In genomic region chr2:49789504-49789903, GRCm38 (mm10) we compare ENCODE assay signal across 26 mouse cellular contexts. TPM values are rescaled to one million over a fixed set of nuclear protein-coding genes. Genes with fewer than 3 reads are reported as not detected.
A peak's percentile ranks its signal among the peaks of the same experiment; 100 is the strongest.
DNase-seq lines count a peak whose midpoint lies in the region; ATAC-seq and TF ChIP-seq lines count a peak whose summit lies in the region.
"Had no signal": no experiment of that assay in that cellular context is flagged by ENCODE, and none has a peak within 500 bp of the region (broad histone marks: within the 10 kb centered on the region; RNA-seq: fewer than 3 reads in every experiment).

No protein-coding gene starts in this region.

- no peaks in the 10 kb centered on the region for H3K36me3 ChIP-seq in heart, embryonic 16.5 days (ENCODE audit: control insufficient read depth, insufficient read depth)
- no peaks in the 10 kb centered on the region for H3K36me3 ChIP-seq in CH12.LX (replicated peaks in 1 of 2; ENCODE audit: control insufficient read depth in 1 of 2, insufficient read depth in 1 of 2, low read length in 1 of 2)
- no peaks in the 10 kb centered on the region for H3K36me3 ChIP-seq in stomach, postnatal 0 days (ENCODE audit: control insufficient read depth, insufficient read depth, low read length)
- no peaks in the 10 kb centered on the region for H3K36me3 ChIP-seq in midbrain, embryonic 14.5 days (ENCODE audit: control insufficient read depth, insufficient read depth, low read length)
- H3K36me3 ChIP-seq: hindbrain, embryonic 12.5 days; liver, embryonic 12.5 days; midbrain, embryonic 12.5 days; neural tube, embryonic 13.5 days had no signal

- no peaks in the 10 kb centered on the region for H3K79me2 ChIP-seq in CH12.LX (replicated peaks; ENCODE audit: control insufficient read depth, extremely low read depth, insufficient read depth, poor library complexity, severe bottlenecking)

- H3K4me1 ChIP-seq in heart, embryonic 16.5 days (ENCODE audit: control insufficient read depth, insufficient read depth, low read length), result peaks cover 23% of the 10 kb centered on the region
- H3K4me1 ChIP-seq in CH12.LX (ENCODE audit: control insufficient read depth in 1 of 2, insufficient read depth in 2 of 2), result peaks cover 4 to 15% of the 10 kb centered on the region in 2 experiments
- H3K4me1 ChIP-seq in stomach, postnatal 0 days (replicated peaks; ENCODE audit: control insufficient read depth, insufficient read depth), result no peaks in the 10 kb centered on the region
- H3K4me1 ChIP-seq in midbrain, embryonic 14.5 days (ENCODE audit: control insufficient read depth, insufficient read depth, low read length), result peaks cover 5% of the 10 kb centered on the region; the same call in 1 of the 2 replicates
- H3K4me1 ChIP-seq: liver, embryonic 12.5 days had no signal

- TF ChIP-seq POLR2A in CH12.LX (IDR thresholded peaks at IDR 0.05; ENCODE audit: low read depth, low read length), result no peak

- in situ Hi-C loops in CH12.LX (cut with MboI; ENCODE audit: low pct_ligation_motif_present, low pct_unique_long_range_greater_than_20kb, low sequenced_read_pairs), result no loop called here

- TF ChIP-seq EP300 in CH12.LX (IDR thresholded peaks at IDR 0.05; ENCODE audit: low read length), result no peak
- no peak for TF ChIP-seq EP300 in stomach, postnatal 0 days (optimal IDR thresholded peaks at IDR 0.05)

- H3K27ac ChIP-seq in heart, embryonic 16.5 days (ENCODE audit: low read length), result no peak overlapping the region
- H3K27ac ChIP-seq in CH12.LX (ENCODE audit: insufficient read depth, low read depth), result no peak overlapping the region
- H3K27ac ChIP-seq in stomach, postnatal 0 days (replicated peaks), result no peak overlapping the region
- no peak overlapping the region for H3K27ac ChIP-seq in midbrain, embryonic 14.5 days (replicated peaks; ENCODE audit: low read depth, low read length)
- H3K27ac ChIP-seq: hindbrain, embryonic 12.5 days; kidney, postnatal 0 days; liver, embryonic 12.5 days; midbrain, embryonic 12.5 days; neural tube, embryonic 13.5 days had no signal

- H3K27me3 ChIP-seq in heart, embryonic 16.5 days (ENCODE audit: control insufficient read depth, insufficient read depth, low read length), result peaks cover 34% of the 10 kb centered on the region
- H3K27me3 ChIP-seq in CH12.LX (replicated peaks), result no peaks in the 10 kb centered on the region
- H3K27me3 ChIP-seq in stomach, postnatal 0 days (ENCODE audit: control insufficient read depth, insufficient read depth, low read length), result no peaks in the 10 kb centered on the region
- H3K27me3 ChIP-seq in midbrain, embryonic 14.5 days (ENCODE audit: control insufficient read depth, insufficient read depth, low read length), result peaks cover 21% of the 10 kb centered on the region

- intact Hi-C loops in heart, postnatal 10 days (cut with DNase I), result no loop called here

- H3K4me3 ChIP-seq in heart, embryonic 16.5 days (ENCODE audit: low read length), result no peak overlapping the region
- no peak overlapping the region for H3K4me3 ChIP-seq in CH12.LX (replicated peaks in 1 of 3; ENCODE audit: low read depth in 2 of 3, low read length in 2 of 3, poor library complexity in 1 of 3)
- H3K4me3 ChIP-seq in stomach, postnatal 0 days (ENCODE audit: low read depth, low read length), result peak overlapping the region; percentile 4; the same call in 1 of the 2 replicates
- no peak overlapping the region for H3K4me3 ChIP-seq in midbrain, embryonic 14.5 days (replicated peaks; ENCODE audit: low read depth, low read length)
- H3K4me3 ChIP-seq: erythroblast, embryonic 14.5 days; hindbrain, embryonic 12.5 days; liver, embryonic 12.5 days; megakaryocyte, embryonic 14.5 days; midbrain, embryonic 12.5 days; neural tube, embryonic 13.5 days had no signal

- H3K9me3 ChIP-seq in heart, embryonic 16.5 days (replicated peaks; ENCODE audit: control insufficient read depth, low read length), result no peaks in the 10 kb centered on the region
- H3K9me3 ChIP-seq in CH12.LX (replicated peaks; ENCODE audit: low read length), result peaks cover 10% of the 10 kb centered on the region
- H3K9me3 ChIP-seq in stomach, postnatal 0 days (ENCODE audit: control insufficient read depth, low read length), result no peaks in the 10 kb centered on the region
- H3K9me3 ChIP-seq in midbrain, embryonic 14.5 days (ENCODE audit: control insufficient read depth, low read length), result no peaks in the 10 kb centered on the region
- H3K9me3 ChIP-seq: hindbrain, embryonic 12.5 days; liver, embryonic 12.5 days; midbrain, embryonic 12.5 days; neural tube, embryonic 13.5 days had no signal

- DNase-seq in frontal cortex, postnatal 25 days (ENCODE audit: low spot score in 2 of 2), result no peak
- no peak for DNase-seq in heart, postnatal 10 days
- DNase-seq in CH12.LX (ENCODE audit: extremely low read depth), result peak; percentile 15
- DNase-seq in stomach, postnatal 0 days (ENCODE audit: low spot score), result no peak
- DNase-seq in midbrain, embryonic 14.5 days, result no peak
- DNase-seq: cerebellum, adult 2 months; cerebellum, postnatal 14 days; gastrocnemius, postnatal 10 days; heart, postnatal 14 days; kidney, adult 8-10 months; layer of hippocampus, postnatal 36 days; left cerebral cortex, postnatal 4 days; liver, postnatal 0 days; lung, postnatal 36 days; thymus, postnatal 4 days had no signal

- WGBS in heart, embryonic 16.5 days, result 46% methylated on average over 5 of the region's 5 CpGs
- WGBS in stomach, postnatal 0 days, result 53% methylated on average over 5 of the region's 5 CpGs
- WGBS in midbrain, embryonic 14.5 days, result 89% methylated on average over 5 of the region's 5 CpGs

- H3K4me2 ChIP-seq in heart, embryonic 16.5 days (ENCODE audit: low read depth, low read length), result peak overlapping the region; percentile 100; the same call in 1 of the 2 replicates
- peak overlapping the region; percentile 38 for H3K4me2 ChIP-seq in CH12.LX (ENCODE audit: insufficient read depth, low read depth, poor library complexity, severe bottlenecking)
- H3K4me2 ChIP-seq in stomach, postnatal 0 days (replicated peaks; ENCODE audit: low read depth), result no peak overlapping the region; the same call in 1 of the 2 replicates
- H3K4me2 ChIP-seq in midbrain, embryonic 14.5 days (ENCODE audit: low read length), result no peak overlapping the region
- H3K4me2 ChIP-seq: hindbrain, embryonic 12.5 days; liver, embryonic 12.5 days; midbrain, embryonic 12.5 days; neural tube, embryonic 13.5 days had no signal

- TF ChIP-seq CTCF in CH12.LX (conservative IDR thresholded peaks at IDR 0.05 in 1 of 2, IDR thresholded peaks at IDR 0.05 in 1 of 2; ENCODE audit: low read depth in 2 of 2, low read length in 2 of 2), result no peak
- TF ChIP-seq CTCF in stomach, postnatal 0 days (IDR thresholded peaks at IDR 0.05; ENCODE audit: low read depth), result no peak

- dilution Hi-C loops in CH12.LX (cut with MboI; ENCODE audit: extremely low pct_ligation_motif_present, extremely low pct_unique_long_range_greater_than_20kb, low sequenced_read_pairs), result no loop called here

- H3K9ac ChIP-seq in heart, embryonic 16.5 days (ENCODE audit: low read length), result no peak overlapping the region
- H3K9ac ChIP-seq in CH12.LX (ENCODE audit: insufficient read depth, low read depth), result no peak overlapping the region
- H3K9ac ChIP-seq in stomach, postnatal 0 days (ENCODE audit: low read length), result no peak overlapping the region
- H3K9ac ChIP-seq in midbrain, embryonic 14.5 days (replicated peaks; ENCODE audit: low read length), result no peak overlapping the region
- H3K9ac ChIP-seq: hindbrain, embryonic 12.5 days; liver, embryonic 12.5 days; liver, postnatal 0 days; midbrain, embryonic 12.5 days; neural tube, embryonic 13.5 days had no signal

- 0 out of 2 replicates have a peak, but pooled peaks have one; percentile 1 for ATAC-seq in frontal cortex, adult (ENCODE audit: low TSS enrichment)
- ATAC-seq in heart, embryonic 16.5 days (replicated peaks; ENCODE audit: extremely low read depth, insufficient read depth, low FRiP score), result peak; percentile 41; the same call in 1 of the 2 replicates
- 0 out of 2 replicates have a peak, but pooled peaks have one; percentile 23 for ATAC-seq in stomach, postnatal 0 days (ENCODE audit: low FRiP score, low TSS enrichment)
- ATAC-seq in midbrain, embryonic 14.5 days (ENCODE audit: low FRiP score, low TSS enrichment), result no peak
- ATAC-seq: forebrain, embryonic 16.5 days; intestine, embryonic 16.5 days; liver, embryonic 12.5 days; liver, postnatal 0 days had no signal

- no peak for TF ChIP-seq RAD21 in CH12.LX (IDR thresholded peaks at IDR 0.05; ENCODE audit: low read depth, low read length)

TF ChIP-seq in CH12.LX, 34 proteins besides CTCF, POLR2A, EP300 and RAD21:
- no peak for TF ChIP-seq USF2 (conservative IDR thresholded peaks at IDR 0.05; ENCODE audit: low read depth, low read length)
- peak; percentile 82 for TF ChIP-seq BHLHE40 (IDR thresholded peaks at IDR 0.05; ENCODE audit: low read depth, low read length)
- 0 out of 2 replicates have a peak, but pooled peaks have one; percentile 4 for TF ChIP-seq MEF2A (IDR thresholded peaks at IDR 0.05; ENCODE audit: borderline replicate concordance, low read depth, low read length)

RNA-seq across cellular contexts. Expression of gene Lypd6b, which starts 2.0 kb away (rescaled TPM):
- polyA plus RNA-seq in heart, embryonic 16.5 days (2015; fragmentation: Nextera tagmentation; extraction: Ambion mirVana), result 1.9 and 2.3 TPM in 2 replicates
- total RNA-seq in heart, postnatal 10 days (2021), result under 1 TPM in 1 of 2 experiments, not detected in 1; 0.29 TPM
- total RNA-seq in CH12.LX (2012; rRNA removed), result 0.50 and 1.4 TPM in 2 replicates
- 0.09 and 0.15 TPM in 2 replicates for total RNA-seq in CH12.LX (2014; rRNA removed)
- polyA plus RNA-seq in CH12.LX (2012; ENCODE audit: insufficient read length, low read depth), result not detected in 2 replicates
- polyA plus RNA-seq in stomach, postnatal 0 days (2015; fragmentation: Nextera tagmentation; extraction: Ambion mirVana), result 31.2 and 31.8 TPM in 2 replicates
- 8.7 and 9.7 TPM in 2 replicates for polyA plus RNA-seq in midbrain, embryonic 14.5 days (2014; fragmentation: Nextera tagmentation; extraction: Ambion mirVana)
- polyA plus RNA-seq: erythroblast, embryonic 14.5 days; liver, postnatal 0 days had no signal

Comparison
In these comparisons a context has a peak if more than half of its experiments do, and no peak if none do; other contexts are left out.
1. H3K4me2 ChIP-seq: peak in heart, embryonic 16.5 days (single experiment) and CH12.LX (single experiment); none in stomach, postnatal 0 days (single experiment) and midbrain, embryonic 14.5 days (single experiment).